9 mouse cellular contexts compared by ENCODE assay signal in genomic region chr14:101869145-101869544, GRCm38 (mm10).
DNase-seq lines count a peak whose midpoint lies in the region; ATAC-seq and TF ChIP-seq lines count a peak whose summit lies in the region.
"Had no signal": no experiment of that assay in that cellular context is flagged by ENCODE, and none has a peak within 500 bp of the region (broad histone marks: within the 10 kb centered on the region; RNA-seq: fewer than 3 reads in every experiment).

No protein-coding gene starts in this region.

- no peaks in the 10 kb centered on the region for H3K9me3 ChIP-seq in heart, postnatal 0 days (replicated peaks; ENCODE audit: control insufficient read depth, low read length)
- H3K9me3 ChIP-seq in forebrain, embryonic 10.5 days, result no peaks in the 10 kb centered on the region

- H3K27ac ChIP-seq in embryonic fibroblast, embryonic 13.5 days (ENCODE audit: insufficient read depth, low read length), result peak overlapping the region; percentile 80; the same call in 1 of the 2 replicates
- H3K27ac ChIP-seq in heart, postnatal 0 days (ENCODE audit: low read depth), result peak overlapping the region; percentile 68
- no peak overlapping the region for H3K27ac ChIP-seq in forebrain, embryonic 10.5 days
- H3K27ac ChIP-seq: macrophage had no signal

- DNase-seq in NIH3T3 (ENCODE audit: low read depth), result peak; percentile 3
- DNase-seq in heart, postnatal 0 days (ENCODE audit: low spot score), result peak; percentile 51
- peak; percentile 59 for DNase-seq in lung, postnatal 14 days
- DNase-seq in T-cell, adult 2 months (ENCODE audit: low spot score), result no peak
- no peak for DNase-seq in cerebellum, postnatal 14 days
- DNase-seq in forebrain, embryonic 10.5 days (ENCODE audit: extremely low spot score, low spot score), result no peak

- no peak for TF ChIP-seq POLR2A in embryonic fibroblast, embryonic 13.5 days (IDR thresholded peaks at IDR 0.05; ENCODE audit: low read depth, low read length)

- H3K4me2 ChIP-seq in heart, postnatal 0 days (ENCODE audit: low read depth, low read length), result peak overlapping the region; percentile 34

- H3K36me3 ChIP-seq in heart, postnatal 0 days (replicated peaks; ENCODE audit: control insufficient read depth, insufficient read depth, low read length), result no peaks in the 10 kb centered on the region
- H3K36me3 ChIP-seq in forebrain, embryonic 10.5 days (replicated peaks), result no peaks in the 10 kb centered on the region

- 17% methylated on average over 6 of the region's 6 CpGs for WGBS in heart, postnatal 0 days
- WGBS in forebrain, embryonic 10.5 days, result 77% methylated on average over 6 of the region's 6 CpGs

- no peak for TF ChIP-seq EP300 in heart, postnatal 0 days (IDR thresholded peaks at IDR 0.05; ENCODE audit: low read depth)

- ATAC-seq in heart, postnatal 0 days (ENCODE audit: insufficient read depth, low read depth), result peak; percentile 22
- ATAC-seq: inflammation-experienced regulatory T-cells, adult 6 months had no signal

- H3K4me1 ChIP-seq in embryonic fibroblast, embryonic 13.5 days (ENCODE audit: control insufficient read depth, insufficient read depth, low read length), result peaks cover 12% of the 10 kb centered on the region
- peaks cover 73% of the 10 kb centered on the region for H3K4me1 ChIP-seq in heart, postnatal 0 days (ENCODE audit: control insufficient read depth, insufficient read depth)
- peaks cover 10% of the 10 kb centered on the region; the same call in 1 of the 2 replicates for H3K4me1 ChIP-seq in forebrain, embryonic 10.5 days

- H3K27me3 ChIP-seq in heart, postnatal 0 days (ENCODE audit: control insufficient read depth, insufficient read depth, low read length), result no peaks in the 10 kb centered on the region
- no peaks in the 10 kb centered on the region for H3K27me3 ChIP-seq in forebrain, embryonic 10.5 days (ENCODE audit: poor library complexity, severe bottlenecking)

- no peak for TF ChIP-seq CTCF in embryonic fibroblast, embryonic 13.5 days (IDR thresholded peaks at IDR 0.05; ENCODE audit: borderline replicate concordance, insufficient read depth, low read length)
- TF ChIP-seq CTCF in heart, postnatal 0 days (IDR thresholded peaks at IDR 0.05; ENCODE audit: low read depth), result no peak

- H3K9ac ChIP-seq in heart, postnatal 0 days (replicated peaks; ENCODE audit: low read depth, low read length), result no peak overlapping the region

- no peak overlapping the region for H3K4me3 ChIP-seq in embryonic fibroblast, embryonic 13.5 days (ENCODE audit: insufficient read depth, low read length)
- H3K4me3 ChIP-seq in heart, postnatal 0 days (ENCODE audit: low read depth, low read length), result no peak overlapping the region
- no peak overlapping the region for H3K4me3 ChIP-seq in forebrain, embryonic 10.5 days

Comparison
In these comparisons a context has a peak if more than half of its experiments do, and no peak if none do; other contexts are left out.
1. DNase-seq: peak in NIH3T3 (single experiment), heart, postnatal 0 days (single experiment) and lung, postnatal 14 days (single experiment); none in T-cell, adult 2 months (single experiment), cerebellum, postnatal 14 days (0 of 2) and forebrain, embryonic 10.5 days (single experiment).